Mouse (Mus musculus) kidney, adult 2 months (tissue): ENCODE results near the gene Ppm1b.

Source experiments
- CTCF ChIP-seq: fragments of 200-500 bp; conservative IDR thresholded peaks from 2 replicates; pipeline ENCODE4 v1.5.1; 2011; ENCODE audit warnings: low read depth, mild to moderate bottlenecking, control low read depth, low read length, moderate library complexity, mixed read lengths; ENCODE audit not compliant: insufficient read depth, insufficient read length
- POLR2A ChIP-seq: fragments of 200-500 bp; IDR thresholded peaks from one replicate; pipeline ENCODE4 v1.6.1; 2011; ENCODE audit warnings: low read depth, low read length, control low read depth

GRCm38 (mm10) chr17:85073214-85073613 lies 116.7 kb downstream of the Ppm1b start:
- no peak for TF ChIP-seq POLR2A
- no peak for TF ChIP-seq CTCF
